Mouse (Mus musculus) embryo, embryonic 11.5 days (tissue): ENCODE measurements around the gene Trub2.

Source experiments
- DNase-seq: peaks from one replicate; pipeline ENCODE4 v3.0.0-alpha.2; 2012; ENCODE audit warnings: low read depth, low spot score

Gene Trub2

DNA sequence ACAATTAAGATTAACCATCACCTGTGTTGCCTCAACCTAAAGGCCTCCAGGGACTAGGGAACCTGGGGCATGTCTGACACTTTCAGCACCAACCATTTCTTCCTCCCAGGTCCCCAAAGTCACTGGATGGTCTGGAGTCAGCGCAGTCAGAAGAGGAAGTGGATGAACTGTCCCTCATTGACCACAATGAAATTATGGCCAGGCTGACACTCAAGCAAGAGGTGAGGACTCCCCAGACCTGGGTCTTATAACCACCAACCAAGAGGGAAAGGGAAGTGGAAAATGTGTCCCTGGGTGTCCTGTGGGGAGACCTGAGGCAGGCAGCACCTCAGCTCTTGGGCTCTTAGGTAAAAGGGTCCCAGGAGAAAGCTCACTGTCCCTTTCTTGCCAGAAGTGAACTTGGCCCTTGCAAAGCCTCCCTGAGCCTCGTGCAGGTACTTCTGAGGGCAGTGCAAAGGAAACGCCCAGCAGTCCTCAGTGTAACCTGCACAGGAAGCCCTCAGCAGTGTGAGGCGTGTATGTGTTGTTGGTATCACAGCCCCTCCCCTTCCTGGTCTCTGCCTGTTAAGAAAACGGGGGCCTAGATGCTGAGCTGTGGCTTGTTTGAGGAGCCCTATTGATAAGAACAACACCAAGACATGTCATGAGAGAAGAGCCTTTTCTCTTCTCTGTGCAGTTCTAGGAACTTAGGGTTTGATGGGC lies 63.5 kb downstream of the Trub2 start:
- no peak for DNase-seq

DNA sequence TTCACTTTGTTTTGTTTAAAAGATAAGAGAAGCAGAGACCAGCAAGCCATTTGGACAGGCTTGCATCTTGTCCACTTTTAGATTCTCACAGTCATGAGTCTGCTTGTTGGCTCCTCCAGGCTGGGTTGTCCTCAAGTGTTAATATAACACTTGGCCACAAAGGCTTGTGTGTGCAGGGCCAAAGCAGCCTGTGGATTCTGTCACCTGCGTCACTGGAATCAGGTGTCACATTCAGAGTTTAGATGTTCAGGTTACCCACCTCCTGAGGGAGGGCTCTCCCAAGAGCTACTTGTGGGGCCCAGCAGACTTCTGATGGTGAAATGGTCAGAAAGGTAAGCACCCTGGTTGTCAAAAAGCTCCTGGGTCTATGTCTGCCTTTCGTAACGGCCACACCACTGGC lies 65.2 kb downstream of the Trub2 start:
- no peak for DNase-seq

DNA sequence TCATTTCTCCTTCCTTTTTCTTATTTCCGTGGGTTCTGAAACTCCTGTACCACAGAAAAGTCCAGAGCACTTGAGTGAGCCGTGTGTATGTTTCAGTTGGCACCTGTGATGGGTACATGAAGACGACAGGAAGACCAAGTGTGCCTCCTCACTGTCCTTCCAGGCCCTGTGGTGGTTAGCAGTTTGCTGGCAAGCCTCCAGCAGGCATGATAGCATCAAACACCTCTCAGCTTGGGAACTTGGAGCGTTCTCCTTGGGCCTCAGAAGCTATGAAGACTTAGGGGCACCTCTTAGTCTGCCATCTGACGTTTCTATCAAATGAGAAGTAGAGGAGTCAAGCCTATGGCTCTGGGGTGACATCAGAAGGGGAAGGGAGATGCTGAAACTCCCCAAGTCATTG lies 69.7 kb downstream of the Trub2 start:
- no peak for DNase-seq

DNA sequence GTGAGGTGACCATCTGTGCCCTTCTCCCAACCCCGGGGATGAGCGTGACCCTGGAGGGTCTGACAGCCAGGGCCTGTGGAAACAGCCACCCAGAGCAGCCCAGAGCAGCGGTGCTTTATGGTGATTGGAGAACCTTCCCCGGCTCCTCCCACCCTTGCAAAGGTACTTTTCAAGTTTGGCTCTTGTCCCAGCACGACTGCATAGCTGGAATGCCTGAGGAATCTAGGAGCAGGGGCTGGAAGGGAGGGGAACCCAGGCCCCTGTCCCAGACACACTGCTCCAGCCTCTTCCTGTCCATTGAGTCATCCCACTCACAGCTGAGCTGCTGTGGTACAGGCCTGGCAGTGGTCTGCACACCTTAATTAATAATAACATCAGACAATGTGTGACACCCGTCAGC lies 71.6 kb downstream of the Trub2 start:
- DNase-seq: peak; percentile 57

DNA sequence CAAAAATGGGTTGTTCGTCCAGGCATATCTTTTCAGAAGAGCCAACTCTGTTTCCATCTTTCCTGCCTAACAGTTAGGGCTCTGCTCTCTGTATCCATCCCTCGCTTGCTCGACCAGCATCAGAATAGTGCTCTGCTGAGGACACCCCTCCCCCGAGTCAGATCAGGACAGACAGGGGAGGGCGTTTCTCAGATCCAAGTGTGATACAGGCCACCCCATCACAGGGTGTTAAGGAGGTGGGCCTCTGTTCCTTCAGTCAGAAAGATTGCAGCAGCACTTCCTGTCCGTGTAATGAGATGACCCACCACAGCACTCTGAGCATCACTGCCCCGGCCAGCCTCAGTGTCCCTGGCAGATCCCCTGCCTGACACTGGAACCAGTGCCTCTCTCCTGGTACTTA lies 72.2 kb downstream of the Trub2 start:
- DNase-seq: no peak

DNA sequence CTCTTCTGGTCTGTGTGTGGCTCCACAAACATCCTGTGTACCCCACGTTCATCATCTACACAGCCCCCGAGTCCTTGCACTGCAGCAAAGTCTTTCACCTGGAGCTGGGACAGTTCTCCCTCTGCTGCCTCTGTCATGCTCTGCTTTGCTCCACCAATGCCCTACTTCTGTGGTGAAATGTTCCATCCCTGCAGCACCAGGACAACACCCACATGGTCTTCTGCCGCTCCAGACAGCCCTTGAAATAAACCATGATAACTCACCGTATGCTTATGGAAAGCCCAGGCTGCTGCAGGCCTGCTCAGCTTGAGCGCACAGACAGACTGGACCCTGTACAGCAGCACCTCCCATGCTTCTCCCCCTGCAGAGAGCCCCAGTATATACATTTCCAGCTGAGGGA lies 74.2 kb downstream of the Trub2 start:
- DNase-seq: no peak

DNA sequence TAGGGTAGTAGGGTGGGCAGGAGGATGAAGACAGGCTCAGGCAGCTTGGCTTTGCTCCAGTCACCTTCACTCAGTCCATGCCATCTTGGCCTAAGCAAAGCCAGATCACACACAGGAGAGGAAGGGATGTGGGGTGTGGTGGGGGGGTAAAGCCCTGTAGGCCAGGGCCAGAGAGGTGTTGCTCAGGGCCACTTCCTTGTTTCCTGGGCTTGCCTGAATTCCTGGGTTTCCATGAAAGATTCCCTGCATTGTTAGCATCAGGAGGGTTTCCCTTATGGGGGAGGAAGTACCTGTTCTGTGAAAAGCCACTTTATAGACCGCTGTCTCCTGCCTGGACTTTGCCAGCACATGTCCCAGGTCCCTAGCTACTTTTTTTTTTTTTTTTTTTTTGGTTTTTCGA lies 74.8 kb downstream of the Trub2 start:
- DNase-seq: no peak

DNA sequence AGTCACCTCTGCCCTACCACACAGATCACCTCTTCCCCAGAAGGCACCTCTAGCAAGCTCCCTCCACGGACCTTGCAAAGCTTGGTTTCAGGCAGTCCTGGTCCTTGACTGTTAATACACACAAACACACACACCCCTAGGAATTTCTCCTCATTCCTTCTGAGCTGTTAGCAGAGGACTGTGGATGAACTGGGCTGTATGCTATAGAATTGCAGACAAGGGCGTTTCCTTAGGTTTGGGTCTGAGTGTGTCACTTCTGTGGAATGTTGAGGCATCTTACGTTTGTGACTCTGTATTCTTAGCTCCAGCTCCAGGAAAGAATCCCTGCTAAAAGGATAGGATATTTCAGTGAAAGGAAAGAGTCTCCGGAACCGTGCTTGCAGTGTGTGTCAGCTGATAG lies 76.4 kb downstream of the Trub2 start:
- no peak for DNase-seq
